Mouse (Mus musculus) T-cell, adult 2 months (primary cell): ENCODE data around the gene Ccdc89.

Experiments
- DNase-seq: peaks from one replicate; pipeline ENCODE4 v3.0.0; 2022; ENCODE audit warnings: low spot score

Ccdc89 gene

DNA sequence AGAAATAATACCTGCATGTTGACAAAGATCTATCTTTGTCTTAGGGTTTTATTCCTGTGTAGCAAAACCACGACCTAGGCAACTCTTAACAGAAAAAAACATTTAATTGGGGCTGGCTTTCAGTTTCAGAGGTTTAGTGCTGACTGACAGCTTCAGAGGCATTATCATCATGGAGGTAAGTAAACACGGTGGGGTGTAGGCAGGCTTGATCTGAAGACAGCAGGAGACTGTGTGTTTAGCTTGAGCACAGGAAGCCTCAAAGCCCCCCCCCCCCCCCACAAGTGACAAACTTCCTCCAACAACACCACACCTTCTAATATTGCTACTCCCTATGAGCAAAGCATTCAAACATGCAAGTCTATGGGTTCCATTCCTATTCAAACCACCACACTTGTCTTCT is 47.1 kb downstream of the Ccdc89 start:
- DNase-seq = peak; percentile 20

DNA sequence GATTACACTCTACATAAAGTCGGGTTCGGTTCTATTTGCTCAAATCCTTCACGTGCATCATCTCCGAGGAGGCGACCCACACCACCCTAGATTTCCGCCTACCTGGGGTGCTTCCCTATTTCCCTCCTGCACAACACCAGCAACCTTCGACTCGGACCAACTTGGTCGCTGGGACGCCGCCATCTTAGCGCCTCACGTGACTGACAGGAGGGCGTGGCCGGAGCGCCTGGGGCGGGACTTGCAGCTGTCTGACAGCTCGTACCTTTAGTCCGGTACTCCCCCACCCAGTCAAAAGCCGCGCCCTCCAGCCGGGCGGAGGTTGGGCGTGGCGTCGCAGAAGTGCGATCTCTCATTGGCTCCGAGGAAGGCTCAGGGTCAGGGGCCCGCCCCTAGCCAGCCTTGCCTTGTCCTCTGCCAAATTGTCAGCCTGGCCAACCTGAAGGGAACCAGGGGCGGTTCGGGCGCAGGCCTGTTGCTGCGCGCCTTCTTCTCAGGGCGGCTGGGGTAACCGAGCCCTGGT is 49.5 kb downstream of the Ccdc89 start, which contains the start of gene Tmem126b:
Gene Tmem126b, minus strand, starts transcription at position 209 of the 520 bp plus-strand sequence.
- DNase-seq = peak; percentile 98

DNA sequence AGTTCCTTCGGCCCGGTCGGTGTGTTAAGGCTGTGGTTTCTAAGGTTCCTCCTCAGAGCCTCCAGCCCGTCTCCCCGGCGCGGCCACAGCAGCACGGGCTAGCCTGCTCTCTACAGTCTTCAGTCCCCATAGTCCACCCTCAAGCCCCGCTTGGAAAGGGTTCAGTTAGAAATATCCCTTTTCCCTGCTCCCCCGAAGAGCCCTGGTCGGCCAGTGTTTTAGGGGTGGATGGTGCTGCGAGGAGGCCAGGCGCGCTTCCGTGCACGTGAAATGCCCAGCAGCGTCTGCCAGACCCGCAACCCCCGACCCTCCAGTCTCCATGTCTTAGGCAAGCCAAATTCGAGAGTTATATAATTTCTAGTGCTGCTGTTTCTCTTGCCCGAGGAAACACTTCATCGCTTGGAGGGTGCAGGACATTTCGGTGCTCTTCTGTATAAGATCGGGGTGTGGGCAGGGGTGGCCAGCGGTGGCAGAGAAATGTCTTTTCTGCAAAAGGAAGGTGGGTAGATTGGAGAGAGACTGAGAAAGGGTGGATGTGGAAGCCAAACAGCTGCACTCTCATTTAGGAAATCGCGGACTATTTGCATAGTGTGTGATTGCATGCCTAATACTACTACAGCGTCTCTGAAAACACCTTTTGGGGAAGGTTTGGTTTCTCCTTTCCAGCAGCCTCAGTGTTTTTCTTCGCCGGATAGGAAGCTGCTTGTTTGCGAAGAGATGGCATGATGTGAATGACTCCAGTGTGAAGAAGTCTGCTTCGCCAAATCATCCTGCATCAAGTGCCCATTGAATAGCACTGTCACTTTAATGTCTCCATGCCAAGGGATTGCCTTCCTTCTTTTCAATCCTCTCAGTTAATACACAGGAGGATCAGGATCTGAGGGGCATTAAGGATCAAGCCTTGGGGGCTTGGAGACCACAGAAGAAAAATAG is 50.2 kb downstream of the Ccdc89 start, which contains the start of gene Dlg2:
Gene Dlg2, plus strand, starts transcription at position 360 of the 933 bp plus-strand sequence.
- DNase-seq = no peak
